Mouse (Mus musculus) hindbrain, postnatal 0 days (tissue): Measurements from ENCODE around the gene Gm21987. TPM values are rescaled to one million over a fixed set of nuclear protein-coding genes. Genes with fewer than 3 reads are reported as not detected.

ENCODE experiments used
- ATAC-seq: fragments of 200-750 bp; cut with Nextera tagmentation; 2 replicates; pipeline ENCODE4 v1.8.0; 2017; ENCODE audit warnings: mild to moderate bottlenecking, moderate TSS enrichment, moderate library complexity
- DNase-seq: peaks from one replicate; pipeline ENCODE4 v3.0.0-alpha.2; 2015; ENCODE audit warnings: low spot score
- H3K27ac ChIP-seq: fragments of 300-500 bp; sonication (generic); 2 replicates; pipeline ENCODE4 v1.5.1; 2014; ENCODE audit warnings: mild to moderate bottlenecking
- H3K27me3 ChIP-seq: fragments of 300-500 bp; sonication (generic); 2 replicates; pipeline ENCODE4 v1.6.1; 2014; ENCODE audit warnings: low read length, mixed read lengths; ENCODE audit not compliant: insufficient read depth
- H3K36me3 ChIP-seq: fragments of 300-500 bp; sonication (generic); 2 replicates; pipeline ENCODE4 v1.6.1; 2014; ENCODE audit warnings: low read length, mixed read lengths; ENCODE audit not compliant: insufficient read depth
- H3K4me1 ChIP-seq: fragments of 300-500 bp; sonication (generic); 2 replicates; pipeline ENCODE4 v1.6.1; 2014; ENCODE audit warnings: antibody characterized with exemption, low read length, mixed read lengths; ENCODE audit not compliant: insufficient read depth
- H3K4me2 ChIP-seq: fragments of 300-500 bp; sonication (generic); 2 replicates; pipeline ENCODE4 v1.6.1; 2014; ENCODE audit warnings: low read depth, mild to moderate bottlenecking, low read length, moderate library complexity, mixed read lengths
- H3K4me3 ChIP-seq: fragments of 300-500 bp; sonication (generic); 2 replicates; pipeline ENCODE4 v1.5.1; 2014; ENCODE audit warnings: low read length
- H3K9ac ChIP-seq: fragments of 300-500 bp; sonication (generic); replicated peaks from 2 replicates; pipeline ENCODE4 v1.6.1; 2014; ENCODE audit warnings: mild to moderate bottlenecking, low read length, moderate library complexity, mixed read lengths
- H3K9me3 ChIP-seq: fragments of 300-500 bp; sonication (generic); 2 replicates; pipeline ENCODE4 v1.6.1; 2016; ENCODE audit warnings: low read length, mixed read lengths
- CTCF ChIP-seq: IDR thresholded peaks from 2 replicates; pipeline ENCODE4 v1.5.1; 2016; ENCODE audit warnings: antibody characterized with exemption, control low read depth, low read depth
- WGBS: fragments of 180-500 bp; shearing (Covaris S2); extraction: QIAGEN DNeasy Blood & Tissue Kit; methylation state at CpG from one replicate; pipeline ENCODE4 v1.1.7; 2014; 5-methylcytosine and 5-hydroxymethylcytosine counted together
- polyA plus RNA-seq: library from polyadenylated mRNA; unstranded; fragments of >200 nt; fragmentation: Nextera tagmentation; extraction: Ambion mirVana; gene quantifications from 2 replicates; pipeline ENCODE4 v1.2.1, GENCODE M21; 2015
- total RNA-seq: library from RNA; depleted of rRNA; stranded (reverse); fragments of >200 nt; gene quantifications from 2 replicates; pipeline ENCODE4 v1.2.3, GENCODE M21; 2014

Gene Gm21987
- total and polyA plus RNA-seq, 2 experiments from 2014 or later = not detected

GRCm38 (mm10) chr16:38379088-38379487, 32.2 kb downstream of the Gm21987 start:
- 72% methylated on average over 6 of the region's 6 CpGs for WGBS
- H3K4me2 ChIP-seq = no peak overlapping the region
- no peaks in the 10 kb centered on the region for H3K36me3 ChIP-seq
- H3K9me3 ChIP-seq = no peaks in the 10 kb centered on the region
- no peak overlapping the region for H3K9ac ChIP-seq
- ATAC-seq (no peak), DNase-seq (no peak)
- H3K27ac ChIP-seq = no peak overlapping the region
- TF ChIP-seq CTCF = no peak
- H3K4me3 ChIP-seq = no peak overlapping the region
- no peaks in the 10 kb centered on the region for H3K4me1 ChIP-seq
- H3K27me3 ChIP-seq = no peaks in the 10 kb centered on the region

GRCm38 (mm10) chr16:38379493-38379892, 32.7 kb downstream of the Gm21987 start:
- no peak for ATAC-seq
- no peak for TF ChIP-seq CTCF
- 43% methylated on average over 3 of the region's 3 CpGs for WGBS

GRCm38 (mm10) chr16:38379926-38380325, 33.1 kb downstream of the Gm21987 start:
- H3K27ac ChIP-seq = no peak overlapping the region
- no peaks in the 10 kb centered on the region for H3K36me3 ChIP-seq
- ATAC-seq (no peak), DNase-seq (no peak)
- TF ChIP-seq CTCF = no peak
- no peaks in the 10 kb centered on the region for H3K4me1 ChIP-seq
- no peaks in the 10 kb centered on the region for H3K27me3 ChIP-seq
- no peak overlapping the region for H3K4me3 ChIP-seq
- H3K4me2 ChIP-seq = no peak overlapping the region
- H3K9me3 ChIP-seq = no peaks in the 10 kb centered on the region
- no peak overlapping the region for H3K9ac ChIP-seq
- 95% methylated on average over 3 of the region's 3 CpGs for WGBS

More at GRCm38 (mm10) chr16:38379493-38379892, 32.7 kb downstream of the Gm21987 start:
- H3K27me3 ChIP-seq = no peaks in the 10 kb centered on the region
- H3K4me3 ChIP-seq = no peak overlapping the region
- no peaks in the 10 kb centered on the region for H3K4me1 ChIP-seq
- no peak overlapping the region for H3K27ac ChIP-seq
- H3K4me2 ChIP-seq = no peak overlapping the region
- H3K9me3 ChIP-seq = no peaks in the 10 kb centered on the region
- DNase-seq = no peak
- H3K9ac ChIP-seq = no peak overlapping the region
- H3K36me3 ChIP-seq = no peaks in the 10 kb centered on the region

GRCm38 (mm10) chr16:38383683-38384082, 36.8 kb downstream of the Gm21987 start:
- no peak overlapping the region for H3K4me2 ChIP-seq

GRCm38 (mm10) chr16:38385184-38385634, 38.4 kb downstream of the Gm21987 start:
- ATAC-seq (no peak), DNase-seq (no peak)
- Histone ChIP-seq H3K9me3 (no peaks in the 10 kb centered on the region), H3K27me3 (no peaks in the 10 kb centered on the region), H3K27ac (no peak overlapping the region), H3K4me3 (no peak overlapping the region), H3K4me2 (no peak overlapping the region), H3K36me3 (no peaks in the 10 kb centered on the region), H3K9ac (no peak overlapping the region), H3K4me1 (no peaks in the 10 kb centered on the region)
- no peak for TF ChIP-seq CTCF
- 90% methylated on average over 6 of the region's 6 CpGs for WGBS

More at GRCm38 (mm10) chr16:38383683-38384082, 36.8 kb downstream of the Gm21987 start:
- ATAC-seq (no peak), DNase-seq (no peak)
- no peak overlapping the region for H3K27ac ChIP-seq
- H3K9ac ChIP-seq = no peak overlapping the region
- H3K27me3 ChIP-seq = no peaks in the 10 kb centered on the region
- no peak for TF ChIP-seq CTCF
- H3K4me1 ChIP-seq = no peaks in the 10 kb centered on the region
- 63% methylated on average over 2 of the region's 2 CpGs for WGBS
- H3K9me3 ChIP-seq = no peaks in the 10 kb centered on the region
- no peaks in the 10 kb centered on the region for H3K36me3 ChIP-seq
- no peak overlapping the region for H3K4me3 ChIP-seq

GRCm38 (mm10) chr16:38385700-38386099, 38.9 kb downstream of the Gm21987 start:
- no peaks in the 10 kb centered on the region for H3K36me3 ChIP-seq
- H3K27ac ChIP-seq = no peak overlapping the region
- H3K4me2 ChIP-seq = no peak overlapping the region
- H3K4me3 ChIP-seq = no peak overlapping the region
- H3K4me1 ChIP-seq = no peaks in the 10 kb centered on the region
- no peak for TF ChIP-seq CTCF
- no peak overlapping the region for H3K9ac ChIP-seq
- ATAC-seq (no peak), DNase-seq (no peak)
- H3K9me3 ChIP-seq = no peaks in the 10 kb centered on the region
- 95% methylated on average over 4 of the region's 4 CpGs for WGBS
- no peaks in the 10 kb centered on the region for H3K27me3 ChIP-seq

- ATAC-seq (no peak), DNase-seq (no peak)
- Histone ChIP-seq H3K9me3 (no peaks in the 10 kb centered on the region), H3K9ac (no peak overlapping the region), H3K4me2 (no peak overlapping the region), H3K4me3 (no peak overlapping the region), H3K27me3 (no peaks in the 10 kb centered on the region), H3K4me1 (no peaks in the 10 kb centered on the region), H3K27ac (no peak overlapping the region), H3K36me3 (no peaks in the 10 kb centered on the region)
- WGBS = 88% methylated on average over 6 of the region's 6 CpGs
- no peak for TF ChIP-seq CTCF
These were observed 40.5 kb downstream of the Gm21987 start for GRCm38 (mm10) chr16:38387389-38387788.
